Mouse (Mus musculus) heart, adult 2 months (tissue): ENCODE measurements around the gene BC051019.

Experiments used
- CTCF ChIP-seq: fragments of 200-600 bp; IDR thresholded peaks from 2 replicates; pipeline ENCODE4 v1.8.1; 2022; ENCODE audit warnings: antibody characterized with exemption, mild to moderate bottlenecking, moderate library complexity
- EP300 ChIP-seq: fragments of 200-500 bp; IDR thresholded peaks from 2 replicates; pipeline ENCODE4 v1.6.1; 2011; ENCODE audit warnings: low read depth, low read length, control low read depth; ENCODE audit not compliant: insufficient read depth
- POLR2A ChIP-seq: fragments of 200-500 bp; IDR thresholded peaks from 2 replicates; pipeline ENCODE4 v1.6.1; 2011; ENCODE audit warnings: mild to moderate bottlenecking, low read depth, low read length, control low read depth; ENCODE audit not compliant: insufficient read depth

- TF ChIP-seq POLR2A, result no peak
- TF ChIP-seq CTCF, result no peak
- no peak for TF ChIP-seq EP300
These were observed 48.6 kb upstream of the BC051019 start for GRCm38 (mm10) chr7:109772251-109772650.
